Mouse (Mus musculus): Measurements from ENCODE around the gene Sprr2a3. TPM values are rescaled to one million over a fixed set of nuclear protein-coding genes. Genes with fewer than 3 reads are reported as not detected.
"Not testable (repeated sequence)": the region's sequence is repeated elsewhere in the genome, so short reads cannot be mapped to it uniquely, and the experiment has no call there.

The Sprr2a3 gene
- total and polyA plus RNA-seq, 3 experiments: 0.18 TPM; not detected in 2

DNA sequence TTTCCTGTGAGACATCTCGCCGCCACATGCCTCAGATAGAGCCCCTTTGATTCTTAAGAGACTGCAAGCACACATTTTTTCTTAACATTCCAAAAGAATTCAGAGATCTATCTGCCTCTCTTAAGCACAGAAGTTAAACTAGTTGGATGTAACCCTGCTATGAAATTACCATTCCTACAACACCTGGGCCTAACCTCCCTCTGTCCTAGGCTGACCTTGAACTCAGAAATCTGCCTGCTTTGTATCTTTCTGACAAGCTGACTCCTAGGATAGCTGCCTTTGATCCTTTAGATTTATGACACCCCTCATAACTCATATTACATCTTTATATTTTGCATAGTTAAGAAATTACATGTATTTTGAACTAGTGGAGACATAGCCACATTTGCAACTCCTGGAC is 21.8 kb upstream of the Sprr2a3 start:
- H3K27me3 ChIP-seq (ENCODE audit: control insufficient read depth, insufficient read depth, low read length); H3K4me1 ChIP-seq (ENCODE audit: control insufficient read depth, insufficient read depth, low read length); H3K4me3 ChIP-seq; intact Hi-C loops (cut with DNase I); H3K79me2 ChIP-seq (replicated peaks; ENCODE audit: control insufficient read depth, insufficient read depth, low read length); H3K9ac ChIP-seq (ENCODE audit: low read depth, low read length); H3K27ac ChIP-seq; H3K36me3 ChIP-seq (ENCODE audit: control insufficient read depth, insufficient read depth, low read length); DNase-seq: not testable (repeated sequence)
- whole genome bisulfite sequencing: no CpG with 5 or more reads among the region's 2 CpGs

DNA sequence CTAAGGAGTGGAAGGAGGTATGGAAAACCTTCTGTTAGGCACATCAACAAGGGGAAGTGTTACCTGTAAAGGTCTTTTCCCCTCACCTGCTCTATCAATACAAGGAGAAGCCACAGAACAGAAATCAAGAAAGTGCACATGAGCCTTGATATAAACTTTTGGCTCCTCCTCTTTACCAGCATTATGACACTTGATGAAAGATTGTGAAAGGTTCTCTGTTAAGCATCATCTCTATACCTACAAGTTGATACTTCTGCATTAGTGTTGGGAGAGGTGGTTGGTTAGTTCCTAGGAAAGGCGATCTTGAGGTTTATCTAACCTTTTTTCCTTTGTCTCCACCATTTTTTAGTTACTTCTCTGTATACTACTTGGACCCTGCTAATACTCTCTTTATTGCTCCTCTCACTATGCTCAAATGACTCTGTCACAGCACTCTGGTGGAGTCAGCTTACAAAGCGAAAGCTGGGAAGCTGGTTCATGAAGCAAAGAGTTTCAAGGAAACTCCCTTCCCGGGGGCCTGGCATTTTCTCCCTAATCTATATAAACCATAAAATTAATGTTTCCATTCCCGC is 13.7 kb upstream of the Sprr2a3 start:
- H3K9ac ChIP-seq (ENCODE audit: low read depth, low read length); H3K27ac ChIP-seq; H3K4me1 ChIP-seq (ENCODE audit: control insufficient read depth, insufficient read depth, low read length); H3K27me3 ChIP-seq (ENCODE audit: control insufficient read depth, insufficient read depth, low read length); DNase-seq; H3K4me3 ChIP-seq; intact Hi-C loops (cut with DNase I); H3K79me2 ChIP-seq (replicated peaks; ENCODE audit: control insufficient read depth, insufficient read depth, low read length); H3K36me3 ChIP-seq (ENCODE audit: control insufficient read depth, insufficient read depth, low read length): not testable (repeated sequence)
- WGBS: no CpG with 5 or more reads among the region's 4 CpGs

DNA sequence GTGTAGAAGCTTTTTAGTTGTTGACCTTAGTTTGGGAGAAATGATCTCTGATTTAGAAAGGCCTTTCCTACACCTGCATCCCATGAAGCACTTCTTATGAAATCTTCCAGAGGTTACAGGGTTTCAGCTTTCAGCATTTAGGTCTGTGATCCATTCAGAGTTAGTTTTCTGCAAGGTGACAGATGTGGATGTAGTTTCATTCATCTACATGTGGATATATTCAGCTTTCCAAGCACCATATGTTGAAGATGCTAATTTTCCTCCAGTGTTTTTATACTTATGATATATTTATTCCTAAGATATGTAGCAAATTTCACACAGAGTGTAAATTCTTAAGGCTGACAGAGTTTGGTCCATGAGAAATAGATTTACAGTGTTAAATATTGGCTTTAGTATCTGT is 11.7 kb upstream of the Sprr2a3 start:
- H3K4me1 ChIP-seq (ENCODE audit: control insufficient read depth, insufficient read depth, low read length); H3K79me2 ChIP-seq (replicated peaks; ENCODE audit: control insufficient read depth, insufficient read depth, low read length); DNase-seq; H3K36me3 ChIP-seq (ENCODE audit: control insufficient read depth, insufficient read depth, low read length); H3K4me3 ChIP-seq; H3K27ac ChIP-seq; intact Hi-C loops (cut with DNase I); H3K27me3 ChIP-seq (ENCODE audit: control insufficient read depth, insufficient read depth, low read length); H3K9ac ChIP-seq (ENCODE audit: low read depth, low read length): not testable (repeated sequence)

DNA sequence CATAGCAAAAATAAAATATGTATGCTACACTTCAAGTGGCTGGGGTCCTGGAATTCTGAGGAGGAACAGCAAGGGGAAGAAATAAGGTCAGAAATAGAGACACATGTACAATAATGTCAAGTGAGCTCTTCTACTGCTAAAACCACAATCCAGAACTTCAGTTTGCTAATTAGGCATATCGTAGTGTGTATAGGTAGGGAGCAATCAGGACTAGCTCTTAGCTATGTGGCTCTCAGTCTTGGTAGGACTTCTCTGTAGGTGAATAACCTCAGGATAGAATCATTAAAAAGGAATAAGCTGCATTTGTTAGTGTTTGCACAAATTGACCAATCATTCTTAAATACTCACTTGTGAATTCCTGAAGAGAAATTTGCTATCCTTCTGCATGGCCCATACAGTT is 11.2 kb upstream of the Sprr2a3 start:
- H3K4me3 ChIP-seq; intact Hi-C loops (cut with DNase I); H3K27ac ChIP-seq; H3K36me3 ChIP-seq (ENCODE audit: control insufficient read depth, insufficient read depth, low read length); DNase-seq; H3K9ac ChIP-seq (ENCODE audit: low read depth, low read length); H3K4me1 ChIP-seq (ENCODE audit: control insufficient read depth, insufficient read depth, low read length); H3K79me2 ChIP-seq (replicated peaks; ENCODE audit: control insufficient read depth, insufficient read depth, low read length); H3K27me3 ChIP-seq (ENCODE audit: control insufficient read depth, insufficient read depth, low read length): not testable (repeated sequence)
- no CpG with 5 or more reads among the region's 1 CpGs for WGBS

DNA sequence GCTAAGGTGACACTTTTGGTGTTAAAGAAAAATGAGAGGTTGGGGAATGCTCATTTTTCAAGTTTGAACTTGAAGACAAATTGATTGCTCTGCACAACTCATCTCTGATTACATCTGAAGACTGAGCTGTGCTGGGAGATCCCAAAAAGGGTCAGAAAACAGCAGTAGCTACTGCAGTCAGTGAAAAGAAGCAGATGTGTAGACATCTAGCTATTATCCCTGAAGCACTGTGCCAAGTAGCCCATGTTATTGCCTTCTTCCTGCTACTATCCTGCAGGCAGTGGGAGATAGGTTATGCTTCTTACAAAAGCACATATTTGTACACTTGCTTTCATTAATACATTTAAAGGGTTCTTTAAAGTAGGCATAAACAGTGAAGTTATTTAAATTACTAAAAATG is 5.6 kb upstream of the Sprr2a3 start:
- H3K9ac ChIP-seq (ENCODE audit: low read depth, low read length); H3K27me3 ChIP-seq (ENCODE audit: control insufficient read depth, insufficient read depth, low read length); H3K27ac ChIP-seq; H3K79me2 ChIP-seq (replicated peaks; ENCODE audit: control insufficient read depth, insufficient read depth, low read length); H3K4me1 ChIP-seq (ENCODE audit: control insufficient read depth, insufficient read depth, low read length); H3K36me3 ChIP-seq (ENCODE audit: control insufficient read depth, insufficient read depth, low read length); H3K4me3 ChIP-seq; DNase-seq; intact Hi-C loops (cut with DNase I): not testable (repeated sequence)

DNA sequence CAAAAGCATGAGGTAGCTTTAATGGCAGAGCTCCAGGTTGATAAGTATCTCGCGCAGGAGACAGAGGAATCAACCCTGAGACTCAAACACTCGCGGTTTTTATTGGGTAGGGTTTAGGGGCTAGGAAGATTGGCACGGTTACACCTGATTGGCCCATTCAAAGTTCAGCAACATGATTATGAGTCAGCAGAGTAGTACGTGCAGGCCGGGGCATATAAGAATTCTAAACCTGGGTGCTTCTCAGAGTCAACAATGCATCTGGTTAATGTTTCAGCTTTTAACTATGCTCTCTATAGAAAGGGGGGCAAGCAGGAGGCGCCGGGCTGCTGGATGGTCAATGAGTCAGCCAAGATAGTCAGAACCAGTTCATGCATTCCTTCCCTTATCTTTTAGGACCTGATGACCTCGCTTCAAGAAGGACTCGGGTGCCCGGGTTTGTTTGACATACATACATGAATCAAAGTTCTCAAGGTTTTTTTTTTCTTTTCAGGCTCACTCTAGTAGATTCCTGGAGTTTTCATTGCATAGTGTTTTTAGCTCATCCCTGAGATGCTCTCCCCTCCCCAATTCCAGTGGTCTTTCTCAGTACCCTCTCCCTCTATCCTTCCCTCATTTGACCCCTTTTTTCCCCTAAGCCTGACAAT is 4.1 kb upstream of the Sprr2a3 start:
- not testable (repeated sequence) for H3K79me2 ChIP-seq (replicated peaks; ENCODE audit: control insufficient read depth, insufficient read depth, low read length)

DNA sequence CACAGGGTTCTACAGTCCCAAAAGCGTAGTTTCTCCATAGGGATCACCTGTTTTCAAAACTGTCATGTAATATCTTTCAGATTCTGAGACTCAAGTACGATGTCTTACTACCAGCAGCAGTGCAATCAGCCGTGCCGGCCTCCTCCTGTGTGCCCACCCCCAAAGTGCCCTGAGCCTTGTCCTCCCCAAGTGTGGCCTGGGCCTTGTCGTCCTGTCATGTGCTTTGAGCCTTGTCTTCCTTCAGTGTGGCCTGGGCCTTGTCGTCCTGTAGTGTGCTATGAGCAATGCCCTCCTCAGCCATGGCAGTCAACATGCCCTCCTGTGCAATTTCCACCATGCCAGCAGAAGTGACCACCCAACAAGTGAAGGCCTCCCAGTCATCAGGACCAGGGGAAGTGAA is 3.3 kb downstream of the Sprr2a3 start:
- H3K9ac ChIP-seq (ENCODE audit: low read depth, low read length); H3K4me1 ChIP-seq (ENCODE audit: control insufficient read depth, insufficient read depth, low read length); H3K4me3 ChIP-seq; intact Hi-C loops (cut with DNase I); H3K79me2 ChIP-seq (replicated peaks; ENCODE audit: control insufficient read depth, insufficient read depth, low read length); H3K27ac ChIP-seq; H3K36me3 ChIP-seq (ENCODE audit: control insufficient read depth, insufficient read depth, low read length); DNase-seq; H3K27me3 ChIP-seq (ENCODE audit: control insufficient read depth, insufficient read depth, low read length): not testable (repeated sequence)
- WGBS: 70% methylated on average over 6 of the region's 6 CpGs

More for the DNA sequence above, 4.1 kb upstream of the Sprr2a3 start:
- H3K36me3 ChIP-seq (ENCODE audit: control insufficient read depth, insufficient read depth, low read length); intact Hi-C loops (cut with DNase I); DNase-seq; H3K4me3 ChIP-seq; H3K4me1 ChIP-seq (ENCODE audit: control insufficient read depth, insufficient read depth, low read length); H3K27ac ChIP-seq; H3K9ac ChIP-seq (ENCODE audit: low read depth, low read length); H3K27me3 ChIP-seq (ENCODE audit: control insufficient read depth, insufficient read depth, low read length): not testable (repeated sequence)
- WGBS: 16% methylated on average over 5 of the region's 12 CpGs
